Mouse (Mus musculus) neural tube, embryonic 15.5 days (tissue): ENCODE measurements around the gene Meis2. TPM values are rescaled to one million over a fixed set of nuclear protein-coding genes. Genes with fewer than 3 reads are reported as not detected.

Source experiments
- ATAC-seq: fragments of 200-750 bp; cut with Nextera tagmentation; 2 replicates; pipeline ENCODE4 v1.8.0; 2017; ENCODE audit warnings: mild to moderate bottlenecking, moderate TSS enrichment, moderate library complexity; ENCODE audit not compliant: low FRiP score
- H3K27ac ChIP-seq: fragments of 300-500 bp; sonication (generic); replicated peaks from 2 replicates; pipeline ENCODE4 v1.5.1; 2015; ENCODE audit warnings: mild to moderate bottlenecking, inconsistent platforms
- H3K27me3 ChIP-seq: fragments of 300-500 bp; sonication (generic); replicated peaks from 2 replicates; pipeline ENCODE4 v1.6.1; 2015; ENCODE audit warnings: inconsistent platforms
- H3K36me3 ChIP-seq: fragments of 300-500 bp; sonication (generic); 2 replicates; pipeline ENCODE4 v1.6.1; 2015; ENCODE audit warnings: inconsistent platforms
- H3K4me1 ChIP-seq: fragments of 300-500 bp; sonication (generic); 2 replicates; pipeline ENCODE4 v1.6.1; 2015; ENCODE audit warnings: inconsistent platforms
- H3K4me2 ChIP-seq: fragments of 300-500 bp; sonication (generic); 2 replicates; pipeline ENCODE4 v1.6.1; 2015; ENCODE audit warnings: inconsistent platforms, mild to moderate bottlenecking, moderate library complexity
- H3K4me3 ChIP-seq: fragments of 300-500 bp; sonication (generic); replicated peaks from 2 replicates; pipeline ENCODE4 v1.5.1; 2015; ENCODE audit warnings: mild to moderate bottlenecking, inconsistent platforms
- H3K9ac ChIP-seq: fragments of 300-500 bp; sonication (generic); replicated peaks from 2 replicates; pipeline ENCODE4 v1.6.1; 2015; ENCODE audit warnings: mild to moderate bottlenecking, inconsistent platforms
- H3K9me3 ChIP-seq: fragments of 300-500 bp; sonication (generic); replicated peaks from 2 replicates; pipeline ENCODE4 v1.6.1; 2016; ENCODE audit warnings: inconsistent platforms
- WGBS: fragments of 180-500 bp; shearing (Covaris S2); methylation state at CpG from one replicate; pipeline ENCODE4 v1.1.7; 2015; ENCODE audit warnings: mixed read lengths; 5-methylcytosine and 5-hydroxymethylcytosine counted together
- polyA plus RNA-seq: library from polyadenylated mRNA; unstranded; fragments of >200 nt; fragmentation: Nextera tagmentation; extraction: Ambion mirVana; gene quantifications from 2 replicates; pipeline ENCODE4 v1.2.1, GENCODE M21; 2015

Meis2 gene
- polyA plus RNA-seq, 1 experiment from 2014 or later, result 95.5 TPM

- Histone ChIP-seq H3K9me3 (no peaks in the 10 kb centered on the region), H3K4me3 (no peak overlapping the region), H3K36me3 (no peaks in the 10 kb centered on the region), H3K9ac (no peak overlapping the region), H3K4me2 (no peak overlapping the region), H3K27me3 (no peaks in the 10 kb centered on the region), H3K4me1 (peaks cover 12% of the 10 kb centered on the region), H3K27ac (no peak overlapping the region)
- WGBS, result 60% methylated on average over 1 of the region's 1 CpGs
- ATAC-seq, result no peak; the same call in 1 of the 2 replicates
Observed at GRCm38 (mm10) chr2:115937896-115938295, 127.7 kb downstream of the Meis2 start.

GRCm38 (mm10) chr2:115936786-115937185 is 128.9 kb downstream of the Meis2 start:
- no peak overlapping the region for H3K9ac ChIP-seq
- H3K36me3 ChIP-seq, result no peaks in the 10 kb centered on the region
- H3K4me2 ChIP-seq, result no peak overlapping the region
- no peaks in the 10 kb centered on the region for H3K27me3 ChIP-seq
- no peak overlapping the region for H3K27ac ChIP-seq
- H3K4me3 ChIP-seq, result no peak overlapping the region
- no peak for ATAC-seq
- H3K9me3 ChIP-seq, result no peaks in the 10 kb centered on the region
- WGBS, result 92% methylated on average over 9 of the region's 9 CpGs
- peaks cover 12% of the 10 kb centered on the region; the same call in 1 of the 2 replicates for H3K4me1 ChIP-seq

- Histone ChIP-seq H3K27me3 (no peaks in the 10 kb centered on the region), H3K4me1 (peaks cover 11% of the 10 kb centered on the region; the same call in 1 of the 2 replicates), H3K4me2 (no peak overlapping the region), H3K9ac (no peak overlapping the region), H3K36me3 (no peaks in the 10 kb centered on the region), H3K9me3 (no peaks in the 10 kb centered on the region), H3K27ac (no peak overlapping the region), H3K4me3 (no peak overlapping the region)
- 91% methylated on average over 2 of the region's 2 CpGs for WGBS
- ATAC-seq, result no peak
Observed at GRCm38 (mm10) chr2:115934299-115934698, 131.3 kb downstream of the Meis2 start.

GRCm38 (mm10) chr2:115933259-115933658 is 132.4 kb downstream of the Meis2 start:
- no peak overlapping the region for H3K9ac ChIP-seq
- WGBS, result 71% methylated on average over 2 of the region's 2 CpGs
- no peak overlapping the region for H3K4me2 ChIP-seq
- 0 out of 2 replicates have a peak, but pooled peaks cover 6% of the 10 kb centered on the region for H3K4me1 ChIP-seq
- H3K9me3 ChIP-seq, result no peaks in the 10 kb centered on the region
- H3K36me3 ChIP-seq, result no peaks in the 10 kb centered on the region
- no peaks in the 10 kb centered on the region for H3K27me3 ChIP-seq
- no peak overlapping the region for H3K27ac ChIP-seq
- ATAC-seq, result no peak
- no peak overlapping the region for H3K4me3 ChIP-seq

GRCm38 (mm10) chr2:115925744-115926143 is 139.9 kb downstream of the Meis2 start:
- ATAC-seq, result no peak
- H3K4me2 ChIP-seq, result no peak overlapping the region
- H3K27me3 ChIP-seq, result no peaks in the 10 kb centered on the region
- H3K36me3 ChIP-seq, result no peaks in the 10 kb centered on the region
- H3K9me3 ChIP-seq, result no peaks in the 10 kb centered on the region
- no peak overlapping the region for H3K27ac ChIP-seq
- 71% methylated on average over 3 of the region's 3 CpGs for WGBS
- H3K4me1 ChIP-seq, result peaks cover 9% of the 10 kb centered on the region; the same call in 1 of the 2 replicates
- H3K9ac ChIP-seq, result no peak overlapping the region
- no peak overlapping the region for H3K4me3 ChIP-seq

GRCm38 (mm10) chr2:115924472-115924871 is 141.2 kb downstream of the Meis2 start:
- H3K27me3 ChIP-seq, result no peaks in the 10 kb centered on the region
- H3K36me3 ChIP-seq, result no peaks in the 10 kb centered on the region
- H3K27ac ChIP-seq, result no peak overlapping the region
- WGBS, result 83% methylated on average over 6 of the region's 6 CpGs
- H3K9ac ChIP-seq, result no peak overlapping the region
- no peak for ATAC-seq
- H3K9me3 ChIP-seq, result no peaks in the 10 kb centered on the region
- peaks cover 16% of the 10 kb centered on the region; the same call in 1 of the 2 replicates for H3K4me1 ChIP-seq
- no peak overlapping the region for H3K4me2 ChIP-seq
- no peak overlapping the region for H3K4me3 ChIP-seq

DNA sequence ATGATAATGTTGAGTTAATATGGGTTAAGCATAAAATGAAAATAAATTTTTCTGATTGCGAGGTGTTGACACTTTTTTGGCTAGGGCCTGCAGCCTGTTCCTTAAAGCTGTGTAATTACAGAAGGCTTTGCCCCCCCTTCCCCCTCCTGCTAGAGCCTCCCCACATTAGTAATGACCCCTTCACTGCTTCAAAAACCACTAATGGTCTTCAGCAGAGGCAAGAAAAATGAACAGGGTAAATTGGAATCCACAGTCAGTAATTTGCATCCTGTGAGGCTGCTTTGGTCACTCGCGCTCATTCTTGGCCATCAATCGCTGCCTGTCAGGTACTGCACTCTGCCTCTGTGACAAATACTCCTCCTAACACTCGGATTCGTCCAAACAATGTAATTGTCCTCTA is 142.4 kb downstream of the Meis2 start:
- Histone ChIP-seq H3K36me3 (no peaks in the 10 kb centered on the region), H3K9ac (no peak overlapping the region), H3K4me3 (no peak overlapping the region), H3K27ac (no peak overlapping the region), H3K27me3 (no peaks in the 10 kb centered on the region), H3K9me3 (no peaks in the 10 kb centered on the region), H3K4me1 (peaks cover 16% of the 10 kb centered on the region; the same call in 1 of the 2 replicates), H3K4me2 (no peak overlapping the region)
- no peak for ATAC-seq
- 13% methylated on average over 6 of the region's 6 CpGs for WGBS

DNA sequence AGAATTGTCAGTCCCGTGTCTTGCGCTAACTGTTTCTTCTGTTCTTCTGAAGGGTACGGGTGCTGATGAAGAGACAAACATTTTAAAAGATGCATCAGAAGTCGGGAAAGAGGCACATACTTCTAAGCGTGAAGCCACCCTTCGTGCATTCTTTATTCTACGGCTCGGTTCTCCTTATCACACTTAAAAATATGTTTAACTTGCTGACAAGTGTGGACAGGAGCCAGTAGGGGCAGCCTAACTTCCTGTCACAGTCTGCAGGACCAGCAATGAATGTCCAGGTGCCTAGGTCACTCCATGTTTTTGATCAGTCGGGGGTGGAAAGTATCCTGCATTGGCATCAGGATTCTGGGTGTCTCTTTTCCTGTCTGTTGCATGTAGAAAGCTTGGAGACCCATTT is 144.0 kb downstream of the Meis2 start:
- no peak for ATAC-seq
- no peaks in the 10 kb centered on the region for H3K36me3 ChIP-seq
- H3K4me2 ChIP-seq, result no peak overlapping the region
- peaks cover 16% of the 10 kb centered on the region; the same call in 1 of the 2 replicates for H3K4me1 ChIP-seq
- 86% methylated on average over 9 of the region's 9 CpGs for WGBS
- no peaks in the 10 kb centered on the region for H3K27me3 ChIP-seq
- H3K9ac ChIP-seq, result no peak overlapping the region
- no peak overlapping the region for H3K27ac ChIP-seq
- no peaks in the 10 kb centered on the region for H3K9me3 ChIP-seq
- H3K4me3 ChIP-seq, result no peak overlapping the region

GRCm38 (mm10) chr2:115920336-115920951 is 145.2 kb downstream of the Meis2 start:
- 31% methylated on average over 5 of the region's 5 CpGs for WGBS
- peaks cover 16% of the 10 kb centered on the region; the same call in 1 of the 2 replicates for H3K4me1 ChIP-seq
- H3K9me3 ChIP-seq, result no peaks in the 10 kb centered on the region
- no peak overlapping the region for H3K9ac ChIP-seq
- no peak overlapping the region for H3K27ac ChIP-seq
- 0 out of 2 replicates have a peak, but pooled peaks have one; percentile 32 for ATAC-seq
- H3K36me3 ChIP-seq, result no peaks in the 10 kb centered on the region
- H3K4me2 ChIP-seq, result no peak overlapping the region
- H3K27me3 ChIP-seq, result no peaks in the 10 kb centered on the region
- H3K4me3 ChIP-seq, result no peak overlapping the region

- Histone ChIP-seq H3K4me1 (peaks cover 16% of the 10 kb centered on the region; the same call in 1 of the 2 replicates), H3K27me3 (no peaks in the 10 kb centered on the region), H3K9ac (no peak overlapping the region), H3K4me2 (no peak overlapping the region), H3K9me3 (no peaks in the 10 kb centered on the region), H3K36me3 (no peaks in the 10 kb centered on the region), H3K4me3 (no peak overlapping the region), H3K27ac (no peak overlapping the region)
- 88% methylated on average over 14 of the region's 14 CpGs for WGBS
- no peak for ATAC-seq
Observed at GRCm38 (mm10) chr2:115919141-115920071, 146.2 kb downstream of the Meis2 start.

DNA sequence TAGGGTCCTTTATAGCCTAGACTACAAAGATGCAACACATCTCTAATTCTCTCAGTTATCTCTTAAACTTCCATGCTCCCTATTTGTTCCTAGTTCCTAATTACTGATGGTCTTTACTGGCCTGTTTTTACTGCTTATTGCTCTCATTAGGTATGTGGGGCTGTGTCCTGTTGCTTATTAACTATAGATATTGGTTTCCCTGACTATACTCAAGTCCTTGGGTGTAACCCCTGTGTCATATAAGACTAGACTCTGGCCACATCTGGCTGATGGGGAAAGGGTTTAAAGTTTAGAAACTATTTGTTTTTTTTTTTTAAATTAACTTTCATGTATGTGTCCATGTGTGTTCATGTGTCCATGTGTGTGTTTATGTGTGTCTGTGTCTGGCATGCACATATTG is 147.1 kb downstream of the Meis2 start:
- H3K4me1 ChIP-seq, result peaks cover 14% of the 10 kb centered on the region; the same call in 1 of the 2 replicates
- H3K4me2 ChIP-seq, result no peak overlapping the region
- H3K27me3 ChIP-seq, result no peaks in the 10 kb centered on the region
- ATAC-seq, result no peak
- H3K27ac ChIP-seq, result no peak overlapping the region
- no peaks in the 10 kb centered on the region for H3K9me3 ChIP-seq
- H3K9ac ChIP-seq, result no peak overlapping the region
- no peak overlapping the region for H3K4me3 ChIP-seq
- H3K36me3 ChIP-seq, result no peaks in the 10 kb centered on the region

DNA sequence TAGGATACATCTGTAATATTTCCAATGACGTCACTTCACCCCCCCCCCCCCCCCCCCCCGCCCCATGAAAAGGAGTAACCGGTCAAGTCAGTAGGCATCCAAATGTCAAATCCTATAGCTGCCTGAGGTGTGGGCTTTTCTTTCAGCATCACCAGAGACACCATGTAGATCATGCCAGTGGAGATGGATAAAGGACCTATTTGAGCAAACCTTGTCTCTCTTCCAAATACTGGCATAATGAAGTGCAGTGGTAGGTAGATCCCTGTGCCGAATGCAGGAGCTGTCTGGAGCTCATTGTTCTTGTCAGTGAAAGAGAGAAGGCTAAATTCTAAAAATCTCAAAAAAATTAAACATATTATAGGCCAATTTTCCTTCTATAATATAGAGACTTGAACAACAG is 151.1 kb downstream of the Meis2 start:
- Histone ChIP-seq H3K4me2 (no peak overlapping the region), H3K36me3 (no peaks in the 10 kb centered on the region), H3K4me3 (no peak overlapping the region), H3K9ac (no peak overlapping the region), H3K9me3 (no peaks in the 10 kb centered on the region), H3K27ac (no peak overlapping the region), H3K27me3 (no peaks in the 10 kb centered on the region), H3K4me1 (no peaks in the 10 kb centered on the region)
- no peak for ATAC-seq
- WGBS, result 44% methylated on average over 4 of the region's 4 CpGs
